Mouse (Mus musculus) hindbrain, embryonic 11.5 days (tissue): ENCODE results near the gene Btbd9. TPM values are rescaled to one million over a fixed set of nuclear protein-coding genes. Genes with fewer than 3 reads are reported as not detected.

Experiments
- ATAC-seq: fragments of 200-750 bp; cut with Nextera tagmentation; 2 replicates; pipeline ENCODE4 v1.8.0; 2017; ENCODE audit warnings: mild to moderate bottlenecking, moderate TSS enrichment, moderate library complexity; ENCODE audit not compliant: low FRiP score
- DNase-seq: peaks from one replicate; pipeline ENCODE4 v3.0.0-alpha.2; 2015; ENCODE audit warnings: low spot score
- H3K27ac ChIP-seq: fragments of 300-500 bp; sonication (generic); 2 replicates; pipeline ENCODE4 v1.5.1; 2014; ENCODE audit warnings: mild to moderate bottlenecking, low read depth, low read length
- H3K27me3 ChIP-seq: fragments of 300-500 bp; sonication (generic); 2 replicates; pipeline ENCODE4 v1.6.1; 2014; ENCODE audit warnings: mild to moderate bottlenecking, low read length, moderate library complexity, mixed read lengths; ENCODE audit not compliant: control insufficient read depth, insufficient read depth
- H3K36me3 ChIP-seq: fragments of 300-500 bp; sonication (generic); 2 replicates; pipeline ENCODE4 v1.6.1; 2014; ENCODE audit warnings: mild to moderate bottlenecking, low read length, moderate library complexity, mixed read lengths; ENCODE audit not compliant: control insufficient read depth, insufficient read depth
- H3K4me1 ChIP-seq: fragments of 300-500 bp; sonication (generic); replicated peaks from 2 replicates; pipeline ENCODE4 v1.6.1; 2014; ENCODE audit warnings: low read length, mixed read lengths; ENCODE audit not compliant: control insufficient read depth, insufficient read depth
- H3K4me2 ChIP-seq: fragments of 300-500 bp; sonication (generic); replicated peaks from 2 replicates; pipeline ENCODE4 v1.6.1; 2014; ENCODE audit warnings: mild to moderate bottlenecking, low read depth, low read length
- H3K4me3 ChIP-seq: fragments of 300-500 bp; sonication (generic); 2 replicates; pipeline ENCODE4 v1.5.1; 2014; ENCODE audit warnings: low read depth, low read length
- H3K9ac ChIP-seq: fragments of 300-500 bp; sonication (generic); 2 replicates; pipeline ENCODE4 v1.6.1; 2014; ENCODE audit warnings: low read depth, low read length
- H3K9me3 ChIP-seq: fragments of 300-500 bp; sonication (generic); 2 replicates; pipeline ENCODE4 v1.6.1; 2016; ENCODE audit warnings: low read length; ENCODE audit not compliant: control insufficient read depth
- WGBS: fragments of 180-500 bp; shearing (Covaris S2); extraction: QIAGEN DNeasy Blood & Tissue Kit; methylation state at CpG from one replicate; pipeline ENCODE4 v1.1.7; 2014; 5-methylcytosine and 5-hydroxymethylcytosine counted together
- polyA plus RNA-seq: library from polyadenylated mRNA; unstranded; fragments of >200 nt; fragmentation: Nextera tagmentation; extraction: Ambion mirVana; gene quantifications from 2 replicates; pipeline ENCODE4 v1.2.1, GENCODE M21; 2014

The Btbd9 gene
- polyA plus RNA-seq, 1 experiment from 2014 or later: 63.0 TPM

DNA sequence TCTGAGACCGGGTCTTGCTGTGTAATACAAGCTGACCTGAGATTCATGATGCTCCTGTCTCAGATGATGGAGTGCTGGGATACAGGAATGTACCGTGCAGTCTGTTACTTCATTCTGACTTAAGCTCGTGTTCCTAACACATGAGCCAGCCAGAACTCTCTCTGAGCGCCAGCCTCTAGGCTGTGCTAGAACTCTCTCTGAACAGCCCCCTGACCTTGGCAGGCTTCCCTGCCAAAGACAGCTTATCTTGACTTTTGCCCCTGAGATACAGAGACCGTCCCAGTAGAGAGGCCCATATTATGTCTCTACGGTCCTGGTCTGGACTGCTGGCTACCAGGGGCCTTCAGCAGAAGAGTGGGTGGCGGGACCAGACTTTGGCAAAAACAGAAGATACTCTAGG lies 332.7 kb downstream of the Btbd9 start:
- Histone ChIP-seq H3K27me3 (no peaks in the 10 kb centered on the region), H3K4me2 (no peak overlapping the region), H3K4me1 (0 out of 2 replicates have a peak, but pooled peaks cover 4% of the 10 kb centered on the region), H3K9ac (no peak overlapping the region), H3K4me3 (no peak overlapping the region), H3K9me3 (no peaks in the 10 kb centered on the region), H3K27ac (no peak overlapping the region), H3K36me3 (no peaks in the 10 kb centered on the region)
- WGBS: 87% methylated on average over 7 of the region's 7 CpGs
- DNase-seq: no peak
- no peak for ATAC-seq

DNA sequence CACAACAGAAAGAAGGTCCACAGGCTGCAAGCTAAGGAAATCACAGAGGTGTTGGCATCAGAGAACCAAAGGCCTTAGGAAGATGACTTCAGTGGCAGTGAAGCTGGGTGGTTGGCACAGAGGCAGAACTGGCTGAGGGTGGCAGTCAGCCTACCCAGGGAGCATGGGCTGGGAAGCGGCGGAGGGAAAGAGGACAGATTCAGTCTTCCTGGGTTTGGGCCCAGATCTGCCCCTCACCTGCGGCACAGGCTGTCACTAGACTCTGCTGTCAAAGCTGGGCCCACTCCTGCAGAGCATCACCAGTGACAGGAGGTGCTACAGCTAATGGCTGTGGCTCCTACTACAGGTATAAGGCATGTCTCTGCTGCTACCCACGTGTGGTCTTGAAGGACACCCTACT lies 333.6 kb downstream of the Btbd9 start:
- WGBS: 93% methylated on average over 4 of the region's 4 CpGs
- Histone ChIP-seq H3K4me3 (no peak overlapping the region), H3K27me3 (no peaks in the 10 kb centered on the region), H3K27ac (no peak overlapping the region), H3K4me2 (no peak overlapping the region), H3K36me3 (no peaks in the 10 kb centered on the region), H3K4me1 (0 out of 2 replicates have a peak, but pooled peaks cover 4% of the 10 kb centered on the region), H3K9ac (no peak overlapping the region), H3K9me3 (no peaks in the 10 kb centered on the region)
- DNase-seq (no peak), ATAC-seq (no peak)

DNA sequence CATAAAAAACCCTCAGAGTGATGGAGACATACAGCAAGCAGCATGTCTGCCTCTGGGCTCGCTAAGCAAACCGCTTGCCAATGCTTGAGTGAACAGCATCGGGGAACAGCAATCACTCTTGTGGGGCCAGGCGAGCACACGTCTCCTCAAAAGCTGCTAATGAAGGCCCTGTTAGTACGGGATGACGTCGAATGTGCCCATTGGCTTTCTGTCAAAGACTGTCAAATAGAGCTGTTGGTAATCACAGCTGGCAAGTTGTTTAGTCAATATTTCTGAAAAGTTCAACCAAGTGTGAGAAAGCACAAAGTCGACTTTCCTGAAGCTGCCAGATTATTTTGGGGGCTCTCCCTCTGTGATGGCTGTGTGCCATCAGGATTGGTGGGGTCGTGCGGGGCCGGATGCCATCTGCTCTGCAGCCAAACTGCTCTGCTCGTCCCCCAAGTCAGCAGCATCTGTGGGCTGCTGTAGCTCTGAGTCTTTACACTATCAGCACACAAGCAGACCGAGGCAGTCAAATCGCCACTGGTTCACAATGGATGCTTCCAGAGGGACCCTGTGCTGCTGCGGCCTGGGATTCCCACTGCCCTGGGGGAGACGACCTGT lies 334.5 kb downstream of the Btbd9 start:
- Histone ChIP-seq H3K27me3 (no peaks in the 10 kb centered on the region), H3K9me3 (no peaks in the 10 kb centered on the region), H3K27ac (no peak overlapping the region), H3K4me2 (no peak overlapping the region), H3K4me1 (0 out of 2 replicates have a peak, but pooled peaks cover 4% of the 10 kb centered on the region), H3K36me3 (no peaks in the 10 kb centered on the region), H3K4me3 (no peak overlapping the region), H3K9ac (no peak overlapping the region)
- DNase-seq: no peak
- ATAC-seq: no peak
- 73% methylated on average over 17 of the region's 17 CpGs for whole genome bisulfite sequencing

DNA sequence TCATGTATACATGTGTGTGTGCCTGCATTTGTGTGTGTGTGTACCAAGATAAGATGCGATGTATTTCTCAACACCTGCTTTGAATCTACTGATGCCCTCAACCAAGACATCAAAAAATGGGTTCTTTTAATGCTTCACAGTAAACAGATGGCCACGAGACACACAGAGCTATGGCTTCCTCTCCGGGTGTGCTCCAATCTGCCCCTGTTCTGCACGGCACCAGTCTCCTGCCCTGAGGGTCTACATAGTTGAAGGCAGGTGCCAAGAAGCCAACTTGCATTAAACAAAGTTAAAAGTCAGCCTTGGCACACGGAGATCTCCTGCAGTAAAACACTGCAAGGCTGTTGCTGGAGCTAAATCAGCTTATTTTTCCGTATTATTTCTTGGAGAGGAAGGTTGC lies 335.2 kb downstream of the Btbd9 start:
- 84% methylated on average over 6 of the region's 6 CpGs for WGBS
- no peak overlapping the region for H3K4me2 ChIP-seq
- no peak overlapping the region for H3K27ac ChIP-seq
- H3K9me3 ChIP-seq: no peaks in the 10 kb centered on the region
- ATAC-seq (no peak), DNase-seq (no peak)
- H3K27me3 ChIP-seq: no peaks in the 10 kb centered on the region
- H3K4me3 ChIP-seq: no peak overlapping the region
- no peak overlapping the region for H3K9ac ChIP-seq
- H3K4me1 ChIP-seq: 0 out of 2 replicates have a peak, but pooled peaks cover 4% of the 10 kb centered on the region
- no peaks in the 10 kb centered on the region for H3K36me3 ChIP-seq

DNA sequence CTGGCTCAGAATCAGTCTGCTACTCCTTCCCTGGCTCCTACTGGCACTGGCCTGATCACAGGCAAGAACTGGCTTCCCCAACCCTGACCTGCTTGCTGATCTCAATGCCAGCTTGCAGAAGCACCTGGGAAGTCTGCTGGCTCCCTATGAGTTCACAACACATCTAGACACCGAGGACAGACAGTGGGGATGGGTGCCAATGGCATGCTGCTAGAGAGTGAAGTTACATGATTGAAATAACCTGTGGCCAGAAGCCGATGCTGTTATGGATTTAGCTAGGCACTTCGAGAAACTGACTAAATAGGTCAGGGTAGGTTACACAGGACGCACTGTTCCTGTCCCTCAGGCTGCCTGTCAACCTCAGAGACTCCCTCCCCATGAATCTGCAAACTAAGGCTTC lies 335.6 kb downstream of the Btbd9 start:
- Histone ChIP-seq H3K4me3 (no peak overlapping the region), H3K4me2 (no peak overlapping the region), H3K27ac (no peak overlapping the region), H3K4me1 (0 out of 2 replicates have a peak, but pooled peaks cover 4% of the 10 kb centered on the region), H3K9me3 (no peaks in the 10 kb centered on the region), H3K27me3 (no peaks in the 10 kb centered on the region), H3K9ac (no peak overlapping the region), H3K36me3 (no peaks in the 10 kb centered on the region)
- DNase-seq (no peak), ATAC-seq (no peak)
- WGBS: 81% methylated on average over 4 of the region's 4 CpGs

DNA sequence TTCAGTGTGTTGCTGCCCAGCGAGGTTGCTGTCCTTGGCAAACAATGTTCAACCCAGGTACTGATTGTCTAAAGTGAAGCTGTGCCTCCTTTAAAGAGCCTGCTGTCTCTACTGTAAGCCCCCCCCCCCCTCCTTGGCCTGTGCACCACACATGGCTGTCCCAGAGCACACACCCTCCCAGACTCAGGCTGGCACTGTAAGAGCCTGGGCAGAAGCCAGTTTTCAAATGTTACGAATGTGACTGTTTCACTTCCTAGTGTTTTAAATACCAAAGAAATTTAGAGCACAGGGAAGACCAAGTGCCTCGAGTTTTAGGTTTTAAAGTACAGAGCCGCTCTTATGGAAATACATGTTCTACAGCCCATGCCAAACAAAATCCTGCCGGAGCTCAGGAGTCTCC lies 336.8 kb downstream of the Btbd9 start:
- ATAC-seq (no peak), DNase-seq (no peak)
- Histone ChIP-seq H3K9ac (no peak overlapping the region), H3K9me3 (no peaks in the 10 kb centered on the region), H3K4me2 (no peak overlapping the region), H3K36me3 (no peaks in the 10 kb centered on the region), H3K27me3 (no peaks in the 10 kb centered on the region), H3K27ac (no peak overlapping the region), H3K4me3 (no peak overlapping the region), H3K4me1 (0 out of 2 replicates have a peak, but pooled peaks cover 2% of the 10 kb centered on the region)
- 84% methylated on average over 5 of the region's 5 CpGs for WGBS

DNA sequence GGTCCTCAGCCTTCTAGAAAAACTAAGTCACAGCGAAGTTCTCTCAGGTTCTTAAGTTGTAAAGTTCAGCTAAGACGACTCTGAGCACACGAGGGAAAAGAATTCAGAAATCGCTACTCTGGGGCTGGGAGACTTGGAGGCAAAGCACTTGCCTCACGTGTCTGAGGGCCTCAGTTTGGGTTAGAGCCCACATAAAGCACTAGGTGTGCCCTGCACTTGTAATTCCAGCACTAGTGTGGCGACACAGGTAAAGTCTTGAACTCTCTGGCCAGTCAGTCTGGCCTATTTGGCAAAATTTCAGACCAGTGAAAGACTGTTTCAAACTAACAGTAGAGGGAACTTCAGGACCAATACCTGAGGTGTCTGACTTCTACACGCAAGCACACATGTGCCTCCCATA lies 338.7 kb downstream of the Btbd9 start:
- Histone ChIP-seq H3K27me3 (no peaks in the 10 kb centered on the region), H3K4me1 (no peaks in the 10 kb centered on the region), H3K4me2 (no peak overlapping the region), H3K27ac (no peak overlapping the region), H3K36me3 (no peaks in the 10 kb centered on the region), H3K9me3 (no peaks in the 10 kb centered on the region), H3K9ac (no peak overlapping the region), H3K4me3 (no peak overlapping the region)
- ATAC-seq: no peak
- whole genome bisulfite sequencing: 90% methylated on average over 7 of the region's 7 CpGs
- no peak for DNase-seq

DNA sequence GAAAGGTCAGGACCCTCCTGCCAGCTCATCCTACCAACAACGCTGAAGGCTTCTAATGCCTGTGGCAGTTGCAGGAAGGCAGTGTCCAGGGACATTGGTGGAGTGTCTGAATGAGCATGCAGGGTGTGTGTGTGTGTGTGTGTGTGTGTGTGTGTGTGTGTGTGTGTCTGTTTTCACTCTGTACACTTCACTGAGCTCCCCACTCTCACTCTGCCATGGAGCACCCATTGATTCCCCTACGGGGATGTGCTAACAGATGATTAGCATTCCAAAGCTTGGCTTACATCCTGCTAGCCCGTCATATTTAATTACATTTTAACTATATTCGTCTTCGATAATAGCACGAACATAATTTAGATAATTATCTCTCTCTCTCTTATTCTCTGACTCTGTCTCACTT lies 339.7 kb downstream of the Btbd9 start:
- no peaks in the 10 kb centered on the region for H3K27me3 ChIP-seq
- ATAC-seq: no peak
- no peak overlapping the region for H3K4me3 ChIP-seq
- DNase-seq: no peak
- no peak overlapping the region for H3K27ac ChIP-seq
- WGBS: 80% methylated on average over 6 of the region's 6 CpGs
- H3K9me3 ChIP-seq: no peaks in the 10 kb centered on the region
- H3K36me3 ChIP-seq: no peaks in the 10 kb centered on the region
- H3K4me1 ChIP-seq: no peaks in the 10 kb centered on the region
- H3K9ac ChIP-seq: no peak overlapping the region
- H3K4me2 ChIP-seq: no peak overlapping the region

DNA sequence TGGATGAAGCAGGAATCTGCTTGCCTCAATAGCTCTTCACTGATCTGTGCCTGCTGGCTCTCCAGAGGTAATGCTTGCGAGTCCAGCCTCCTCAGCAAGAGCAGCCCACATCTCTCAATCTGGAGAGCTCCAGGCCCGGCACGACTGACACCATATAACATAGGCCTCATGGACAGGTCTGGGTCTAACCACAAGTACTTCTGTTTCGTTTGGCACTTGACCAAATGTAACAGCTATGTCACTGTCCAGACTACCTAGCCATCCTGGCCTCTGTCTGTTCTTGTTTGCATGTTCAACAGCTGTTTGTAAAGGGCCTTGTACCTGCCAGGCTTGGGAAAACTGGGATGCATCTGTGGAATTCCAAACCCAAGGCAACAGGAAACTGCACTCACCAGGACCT lies 340.9 kb downstream of the Btbd9 start:
- no peak for ATAC-seq
- H3K4me3 ChIP-seq: no peak overlapping the region
- 75% methylated on average over 4 of the region's 4 CpGs for WGBS

More for the DNA sequence above, 340.9 kb downstream of the Btbd9 start:
- H3K27me3 ChIP-seq: no peaks in the 10 kb centered on the region
- H3K9me3 ChIP-seq: no peaks in the 10 kb centered on the region
- no peak for DNase-seq
- no peak overlapping the region for H3K9ac ChIP-seq
- no peak overlapping the region for H3K27ac ChIP-seq
- no peaks in the 10 kb centered on the region for H3K36me3 ChIP-seq
- no peaks in the 10 kb centered on the region for H3K4me1 ChIP-seq
- H3K4me2 ChIP-seq: no peak overlapping the region
